Mouse (Mus musculus) spleen, postnatal 10 days (tissue): ENCODE measurements around the gene Prss36.

Source experiments
- DNase-seq, 2 experiments: peaks; one replicate each; pipeline ENCODE4 v3.0.0; 2021 to 2022; ENCODE audit warnings: low spot score in 2 of 2

Prss36 gene

DNA sequence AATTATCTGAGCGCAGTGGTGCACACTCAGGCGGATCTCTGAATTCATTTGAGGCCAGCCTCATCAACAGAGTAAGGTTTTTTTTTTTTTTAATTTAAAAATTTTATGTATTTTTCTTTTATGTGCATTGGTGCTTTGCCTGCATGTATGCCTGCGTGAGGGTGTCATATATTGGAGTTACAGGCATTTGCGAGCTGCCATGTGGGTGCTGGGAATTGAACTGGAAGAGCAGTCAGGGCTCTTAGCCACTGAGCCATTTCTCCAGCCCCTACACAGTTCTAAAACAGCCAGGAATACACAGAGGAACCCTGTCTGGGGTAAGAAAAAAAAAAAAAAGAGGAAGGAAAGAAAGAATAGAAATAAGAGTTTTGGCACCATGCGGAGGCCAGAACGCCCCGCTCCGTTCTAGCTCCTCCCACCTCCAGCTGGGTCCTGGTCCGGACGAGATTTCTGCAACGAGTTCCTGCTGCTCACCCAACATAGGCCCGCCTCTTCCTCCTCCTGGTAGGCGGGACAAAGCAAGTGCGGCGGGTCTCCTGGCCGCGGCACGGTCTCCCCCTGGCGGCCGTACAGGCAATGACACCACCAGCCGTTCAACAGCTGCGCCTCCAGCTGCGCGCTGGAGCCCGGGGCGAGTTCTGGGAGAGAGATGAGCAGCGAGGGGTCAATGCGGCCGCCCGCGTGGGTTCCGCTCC lies 11.3 kb downstream of the Prss36 start:
- peak; percentile 96 to 97 for DNase-seq

DNA sequence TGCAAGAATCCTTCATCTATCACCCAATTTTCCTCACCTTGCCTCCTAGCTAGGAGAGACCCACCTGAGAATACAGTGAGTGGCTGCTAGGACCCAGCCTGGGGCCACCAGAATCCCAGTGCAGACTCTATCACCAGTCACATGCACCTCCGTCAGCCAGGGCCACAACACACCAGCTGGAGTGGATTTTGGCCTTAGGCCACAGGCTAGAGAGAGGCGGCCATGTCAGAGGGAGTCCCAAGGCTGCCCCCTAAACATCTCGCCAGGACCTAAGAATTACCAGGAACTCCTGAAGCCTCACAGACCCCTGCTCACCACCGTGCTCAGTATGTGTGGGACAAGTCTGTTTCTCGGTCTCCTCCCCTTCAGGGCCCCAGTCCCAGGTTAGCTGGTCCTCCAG lies 12.4 kb downstream of the Prss36 start:
- DNase-seq: no peak

GRCm38 (mm10) chr7:127932273-127933031 lies 14.1 kb downstream of the Prss36 start:
- DNase-seq: no peak

DNA sequence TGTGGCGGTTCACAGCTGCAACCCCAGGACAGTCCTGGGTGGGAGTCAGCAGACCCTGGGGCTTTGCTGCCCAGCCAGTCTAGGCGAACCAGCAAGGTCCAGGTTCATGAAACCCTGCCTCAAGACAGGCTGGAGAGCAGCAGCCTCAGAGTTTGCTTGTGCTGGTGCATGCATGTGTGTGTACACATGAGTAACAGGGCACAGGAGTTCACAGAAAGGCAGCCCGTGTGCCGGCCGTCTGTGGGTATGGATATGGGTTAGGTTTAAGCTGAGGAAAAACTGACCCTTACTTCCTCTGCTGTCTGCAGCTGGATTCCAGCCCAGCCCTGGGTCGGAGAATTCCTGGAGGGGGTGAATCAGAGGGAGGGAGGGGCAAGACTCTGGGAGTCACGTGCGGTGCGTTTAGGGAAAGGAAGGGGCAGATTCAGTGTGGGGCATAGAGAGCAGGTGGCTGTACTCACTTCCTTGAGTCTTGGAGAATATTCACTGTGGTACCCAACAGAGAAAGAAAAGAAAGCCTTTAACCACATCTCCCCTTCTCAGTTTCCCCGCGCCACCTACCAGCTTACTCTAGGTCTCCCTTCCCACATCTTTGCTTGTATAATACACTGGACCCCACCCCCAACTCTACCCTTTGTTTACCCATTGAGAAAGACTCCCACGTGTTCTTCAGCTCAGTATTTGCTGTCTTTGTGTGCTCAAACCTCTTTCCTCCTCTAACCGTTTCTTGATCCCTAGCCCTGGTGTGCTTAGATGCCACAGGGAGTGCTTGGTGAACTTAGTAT lies 15.0 kb downstream of the Prss36 start:
- no peak for DNase-seq

DNA sequence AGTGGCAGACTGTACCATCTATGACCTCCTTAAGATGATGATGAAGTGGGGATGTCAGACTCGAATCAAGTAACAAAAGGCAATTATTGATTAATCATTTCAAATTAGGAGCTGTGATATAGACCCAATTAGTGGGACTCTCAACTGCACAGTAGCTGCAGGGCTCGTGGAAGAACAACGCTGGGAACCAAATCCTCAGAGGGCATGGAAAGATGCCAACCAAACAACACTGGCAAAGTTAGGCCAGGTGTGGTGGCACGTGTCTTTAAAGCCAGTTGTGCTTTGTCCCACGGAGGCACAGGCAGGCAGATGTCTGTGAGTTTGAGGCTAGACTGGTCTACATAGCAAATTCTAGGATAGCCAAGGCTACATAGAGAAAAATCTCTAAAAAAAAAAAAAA lies 15.9 kb downstream of the Prss36 start:
- DNase-seq: no peak

DNA sequence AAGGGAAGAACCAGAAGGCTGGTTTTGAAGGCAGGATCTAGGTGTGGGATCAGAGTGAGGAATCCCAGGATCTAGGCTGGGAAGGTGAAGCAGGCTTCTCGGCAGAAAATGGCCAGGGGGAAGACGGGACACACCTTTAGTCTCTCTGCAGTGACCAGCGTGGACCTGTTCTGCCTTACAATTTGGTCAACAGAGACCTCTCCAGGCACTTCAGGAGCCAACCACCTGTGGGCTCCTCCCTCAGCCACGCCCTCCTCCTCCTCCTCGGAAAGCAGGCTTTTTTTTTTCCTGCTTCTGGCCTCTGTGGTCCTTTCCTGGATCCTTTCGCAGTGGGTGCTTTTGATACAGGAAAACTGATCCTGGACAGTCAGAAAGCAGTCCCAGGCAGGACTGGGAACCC lies 16.6 kb downstream of the Prss36 start, which contains the start of gene Prss8:
Gene Prss8, minus strand, starts transcription at position 182 of the 400 bp plus-strand sequence.
- DNase-seq: no peak

DNA sequence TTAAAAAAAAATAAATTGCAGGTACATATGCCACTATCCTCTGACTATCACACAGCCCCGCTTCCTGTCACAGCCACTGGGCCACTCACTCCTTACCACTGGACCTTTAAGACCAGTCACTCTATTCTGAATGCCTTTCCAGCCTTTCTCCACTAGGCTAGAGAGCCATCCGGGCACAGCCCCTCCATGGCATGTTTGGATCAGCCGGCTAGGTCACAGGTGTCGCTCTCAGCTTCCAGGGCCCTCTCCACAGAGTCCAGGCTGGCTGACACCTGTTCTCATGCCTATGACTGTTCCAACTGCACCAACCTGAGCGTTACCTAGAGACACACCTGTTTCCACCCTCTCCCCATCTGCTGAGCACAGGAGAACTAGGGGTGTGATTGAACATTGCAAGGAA lies 17.9 kb downstream of the Prss36 start:
- no peak for DNase-seq

DNA sequence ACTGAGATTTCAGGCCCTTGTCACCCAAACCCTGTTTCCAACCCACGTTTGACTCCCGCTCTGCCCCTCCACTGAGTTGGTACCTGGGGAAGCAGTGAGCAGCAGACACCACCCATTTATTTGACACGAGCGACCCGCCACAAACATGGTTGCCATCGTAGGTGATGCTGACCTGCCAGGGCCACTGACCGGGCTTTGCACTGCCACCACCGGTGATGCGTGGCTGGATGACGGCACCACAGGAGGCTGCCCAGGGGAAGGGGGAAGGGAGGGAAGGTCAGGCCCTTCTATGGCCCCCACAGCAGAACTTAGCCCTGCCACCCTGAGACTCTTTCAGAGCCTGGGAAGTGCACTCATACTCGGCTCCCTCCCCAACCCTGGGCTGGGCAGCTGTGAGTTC lies 18.8 kb downstream of the Prss36 start:
- DNase-seq: no peak

DNA sequence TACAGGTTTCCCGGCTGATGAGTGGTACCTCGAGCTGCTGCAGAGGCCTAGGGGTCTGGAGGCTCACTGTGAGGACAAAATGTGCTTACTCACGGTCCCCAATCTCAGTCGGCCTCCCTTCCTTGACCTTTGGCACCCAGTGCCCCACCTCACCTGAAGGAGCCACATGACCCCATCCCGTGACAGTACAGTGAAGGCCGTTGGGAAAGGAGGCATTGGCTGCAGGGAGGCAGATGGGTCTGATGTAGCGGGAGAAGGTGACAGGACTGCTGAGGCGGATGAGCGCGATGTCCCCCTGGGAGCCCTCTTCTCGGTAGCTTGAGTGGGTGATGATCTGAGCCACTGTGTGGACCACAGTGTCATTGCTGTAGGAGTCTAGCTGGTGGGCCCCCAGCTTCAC lies 19.7 kb downstream of the Prss36 start:
- no peak for DNase-seq

DNA sequence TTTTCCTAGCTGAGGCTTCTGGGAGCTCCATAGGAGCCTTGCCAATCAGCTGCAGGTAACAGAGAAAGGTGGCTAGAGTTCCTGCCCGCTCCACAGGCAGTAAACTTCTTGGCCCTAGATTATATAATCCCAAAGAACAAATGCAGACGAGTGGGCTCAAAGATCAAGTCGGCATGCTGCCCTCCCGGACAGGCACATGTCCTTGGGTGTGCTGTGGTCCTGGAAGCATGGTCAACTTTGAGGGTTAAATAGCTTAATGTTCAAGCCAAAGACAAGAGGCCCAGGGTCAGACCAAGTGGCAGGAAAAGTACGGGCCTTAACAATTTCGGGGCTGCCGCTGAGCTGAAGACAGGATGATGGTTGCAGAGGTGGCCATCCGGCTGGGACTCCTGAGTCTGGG lies 20.5 kb downstream of the Prss36 start:
- no peak for DNase-seq

GRCm38 (mm10) chr7:127925252-127925651 lies 21.3 kb downstream of the Prss36 start:
- DNase-seq: no peak

- no peak for DNase-seq
Measured at GRCm38 (mm10) chr7:127923714-127924113, 22.8 kb downstream of the Prss36 start.

- no peak for DNase-seq
Measured at GRCm38 (mm10) chr7:127922451-127923275, 23.9 kb downstream of the Prss36 start.

GRCm38 (mm10) chr7:127921516-127921915 lies 25.0 kb downstream of the Prss36 start:
- peak in 1 of 2 experiments; percentile 62 for DNase-seq

- DNase-seq: peak in 1 of 2 experiments; percentile 70
Measured at GRCm38 (mm10) chr7:127919290-127919689, 27.2 kb downstream of the Prss36 start.

DNA sequence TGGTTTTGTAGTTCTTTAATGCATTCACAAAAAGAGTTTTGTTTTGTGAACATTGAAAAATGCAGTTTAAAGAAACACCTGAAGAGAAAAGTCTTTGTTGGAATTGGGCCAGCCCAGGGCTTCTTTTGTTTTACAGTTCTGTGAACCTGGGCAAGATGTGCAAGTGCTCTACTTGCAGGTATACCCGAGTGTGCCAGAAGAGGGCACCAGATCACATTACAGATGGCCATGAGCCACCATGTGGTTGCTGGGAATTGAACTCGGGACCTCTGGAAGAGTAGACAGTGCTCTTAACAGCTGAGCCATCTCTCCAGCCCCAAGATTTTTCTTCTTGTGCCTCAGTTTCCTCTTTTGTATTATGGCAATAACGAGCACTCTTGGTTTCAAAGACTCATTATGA lies 28.3 kb downstream of the Prss36 start:
- peak; percentile 63 to 81 for DNase-seq

DNA sequence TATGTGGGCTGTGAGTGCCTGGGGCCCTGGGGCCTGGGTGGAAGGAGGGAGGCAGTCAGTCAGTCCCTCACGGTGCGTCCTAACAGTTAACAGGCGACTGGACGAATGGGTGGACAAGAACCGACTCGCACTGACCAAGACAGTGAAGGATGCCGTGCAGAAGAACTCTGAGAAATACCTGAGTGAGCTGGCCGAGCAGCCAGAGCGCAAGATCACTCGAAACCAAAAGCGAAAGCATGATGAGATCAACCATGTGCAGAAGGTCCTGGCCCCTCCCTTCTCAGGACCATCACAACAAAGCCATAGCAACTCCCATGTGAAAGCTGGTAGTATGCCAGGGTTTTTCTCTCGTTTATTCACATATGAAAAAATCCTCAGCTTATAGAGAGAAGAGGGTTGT lies 31.2 kb downstream of the Prss36 start:
- no peak for DNase-seq

GRCm38 (mm10) chr7:127912938-127913337 lies 33.6 kb downstream of the Prss36 start:
- no peak for DNase-seq

- DNase-seq: peak; percentile 81 to 90
Measured at GRCm38 (mm10) chr7:127912190-127912871, 34.2 kb downstream of the Prss36 start, which contains the start of gene Kat8. TSS of gene Kat8 (plus strand) at chr7:127912516.

DNA sequence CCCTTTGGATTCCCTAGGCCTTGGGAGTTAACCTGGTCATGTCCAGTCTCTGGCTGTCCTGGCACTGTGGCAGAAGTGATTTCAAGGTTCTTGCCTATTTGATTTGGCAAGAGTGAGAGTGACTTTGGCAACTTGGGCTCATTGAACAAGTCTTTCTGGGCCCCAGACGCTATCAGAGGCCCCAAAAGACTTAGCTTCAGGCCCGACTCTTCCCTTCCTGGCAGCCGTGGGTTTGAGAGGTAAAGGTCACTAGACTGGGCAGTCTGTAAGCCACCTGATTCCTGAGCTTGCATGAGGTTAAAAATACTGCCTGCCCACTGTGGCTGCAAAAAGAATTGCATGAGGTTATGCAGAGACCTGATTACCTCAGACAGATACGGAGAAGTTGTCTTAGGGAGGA lies 37.9 kb downstream of the Prss36 start:
- DNase-seq: no peak

GRCm38 (mm10) chr7:127907939-127908338 lies 38.6 kb downstream of the Prss36 start:
- DNase-seq: no peak
